Mouse (Mus musculus): ENCODE measurements around the gene Rtn4rl2.

DNA sequence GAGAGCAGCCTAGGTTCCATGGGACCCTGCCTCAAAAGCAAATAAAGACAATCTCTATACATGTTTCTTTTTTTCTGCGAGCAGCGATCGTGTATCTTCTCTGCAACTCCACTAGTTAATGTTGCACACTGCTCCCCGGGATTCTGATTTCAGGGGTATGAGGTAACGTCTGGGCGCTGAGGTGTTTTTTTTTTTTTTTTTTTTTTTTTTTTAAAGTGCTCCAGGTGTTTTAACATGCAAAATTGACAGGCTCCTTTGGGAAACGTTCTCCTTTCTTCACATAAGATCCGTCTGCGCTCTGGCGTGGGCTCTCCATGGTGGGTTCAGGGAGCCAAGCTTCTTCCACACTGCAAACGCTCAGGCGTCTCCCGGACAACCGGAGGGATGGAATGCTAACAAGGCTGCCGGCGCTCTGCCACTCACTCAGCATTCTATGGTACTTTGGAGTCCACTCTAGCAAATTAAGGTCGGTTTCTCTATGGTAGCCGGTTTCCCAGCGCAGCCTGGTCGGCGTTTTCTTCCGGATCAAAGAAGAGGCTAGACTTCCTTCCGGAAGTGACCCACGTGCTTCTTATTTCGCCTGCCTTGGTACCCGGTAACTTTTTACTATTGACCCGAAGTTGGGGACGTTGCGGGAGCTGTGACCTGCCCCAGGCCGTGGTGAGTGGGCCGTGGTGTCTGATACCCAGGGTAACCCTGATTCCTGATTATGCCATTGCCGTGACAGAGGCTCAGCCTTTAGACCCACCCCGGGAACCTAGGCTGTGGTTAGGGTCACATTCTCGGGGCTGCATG, 59.8 kb downstream of the Rtn4rl2 start, which contains the start of gene Timm10:
- TF ChIP-seq POLR2A (IDR thresholded peaks at IDR 0.05; ENCODE audit: control insufficient read depth, low read depth, low read length) (peak; percentile 72; the same call in 1 of the 2 replicates), CTCF (IDR thresholded peaks at IDR 0.05; ENCODE audit: control insufficient read depth, insufficient read depth, insufficient replicate concordance, low read depth, low read length) (no peak)
